Mouse (Mus musculus) intestine, postnatal 0 days (tissue): ENCODE data around the gene Rwdd2a. TPM values are rescaled to one million over a fixed set of nuclear protein-coding genes. Genes with fewer than 3 reads are reported as not detected.
"Not testable (repeated sequence)": the region's sequence is repeated elsewhere in the genome, so short reads cannot be mapped to it uniquely, and the experiment has no call there.

ENCODE experiments used
- ATAC-seq: fragments of 200-750 bp; cut with Nextera tagmentation; 2 replicates; pipeline ENCODE4 v1.8.0; 2017; ENCODE audit warnings: mild to moderate bottlenecking, moderate TSS enrichment, moderate library complexity
- H3K27ac ChIP-seq: fragments of 300-500 bp; sonication (generic); 2 replicates; pipeline ENCODE4 v1.5.1; 2014; ENCODE audit warnings: mild to moderate bottlenecking, low read depth, low read length, moderate library complexity
- H3K27me3 ChIP-seq: fragments of 300-500 bp; sonication (generic); replicated peaks from 2 replicates; pipeline ENCODE4 v1.6.1; 2014; ENCODE audit warnings: low read length, mixed read lengths; ENCODE audit not compliant: control insufficient read depth, insufficient read depth
- H3K36me3 ChIP-seq: fragments of 300-500 bp; sonication (generic); 2 replicates; pipeline ENCODE4 v1.6.1; 2014; ENCODE audit warnings: mild to moderate bottlenecking, moderate library complexity; ENCODE audit not compliant: control insufficient read depth, insufficient read depth
- H3K4me1 ChIP-seq: fragments of 300-500 bp; sonication (generic); replicated peaks from 2 replicates; pipeline ENCODE4 v1.6.1; 2014; ENCODE audit warnings: antibody characterized with exemption, low read length, mixed read lengths; ENCODE audit not compliant: control insufficient read depth, insufficient read depth
- H3K4me2 ChIP-seq: fragments of 300-500 bp; sonication (generic); replicated peaks from 2 replicates; pipeline ENCODE4 v1.6.1; 2014; ENCODE audit warnings: low read depth, mild to moderate bottlenecking, moderate library complexity
- H3K4me3 ChIP-seq: fragments of 300-500 bp; sonication (generic); 2 replicates; pipeline ENCODE4 v1.5.1; 2014; ENCODE audit warnings: low read depth, low read length
- H3K9ac ChIP-seq: fragments of 300-500 bp; sonication (generic); 2 replicates; pipeline ENCODE4 v1.6.1; 2014; ENCODE audit warnings: mild to moderate bottlenecking, low read depth, low read length
- H3K9me3 ChIP-seq: fragments of 300-500 bp; sonication (generic); 2 replicates; pipeline ENCODE4 v1.6.1; 2016; ENCODE audit warnings: mixed run types; ENCODE audit not compliant: control insufficient read depth
- CTCF ChIP-seq: sonication (generic); IDR thresholded peaks from 2 replicates; pipeline ENCODE4 v1.5.1; 2016; ENCODE audit warnings: low read depth, mild to moderate bottlenecking, control low read depth, antibody characterized with exemption, moderate library complexity
- WGBS: fragments of 180-500 bp; shearing (Covaris S2); extraction: QIAGEN DNeasy Blood & Tissue Kit; methylation state at CpG from one replicate; pipeline ENCODE4 v1.1.7; 2014; 5-methylcytosine and 5-hydroxymethylcytosine counted together
- polyA plus RNA-seq: library from polyadenylated mRNA; unstranded; fragments of >200 nt; fragmentation: Nextera tagmentation; extraction: Ambion mirVana; gene quantifications from 2 replicates; pipeline ENCODE4 v1.2.1, GENCODE M21; 2015

Rwdd2a gene
- polyA plus RNA-seq, 1 experiment from 2014 or later, result 5.8 TPM

DNA sequence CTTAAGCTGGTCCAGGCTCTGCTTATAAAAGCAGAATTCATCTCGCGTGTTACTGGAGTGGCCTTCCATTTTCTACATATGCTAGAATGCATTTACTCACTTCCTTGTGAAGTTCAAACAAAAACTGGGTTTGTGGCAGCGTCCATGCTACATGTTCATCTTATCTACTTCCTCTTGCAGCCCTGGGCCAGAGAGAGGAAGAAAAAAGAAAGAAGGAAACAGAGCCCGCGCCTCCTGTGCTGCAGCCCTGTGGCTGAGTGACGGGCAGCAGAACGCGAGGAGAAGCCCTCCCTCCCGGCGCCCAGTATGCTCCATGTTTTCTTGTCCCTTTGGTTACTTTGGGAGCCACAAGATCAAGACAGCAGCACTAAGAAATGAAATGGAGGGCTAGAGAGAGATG, 7.9 kb downstream of the Rwdd2a start:
- Histone ChIP-seq H3K27ac (no peak overlapping the region), H3K27me3 (no peaks in the 10 kb centered on the region), H3K9me3 (no peaks in the 10 kb centered on the region), H3K4me2 (no peak overlapping the region), H3K4me3 (no peak overlapping the region), H3K36me3 (peaks cover 4% of the 10 kb centered on the region; the same call in 1 of the 2 replicates), H3K4me1 (no peaks in the 10 kb centered on the region), H3K9ac (no peak overlapping the region)
- no peak for ATAC-seq
- TF ChIP-seq CTCF, result no peak
- WGBS, result 68% methylated on average over 10 of the region's 10 CpGs

DNA sequence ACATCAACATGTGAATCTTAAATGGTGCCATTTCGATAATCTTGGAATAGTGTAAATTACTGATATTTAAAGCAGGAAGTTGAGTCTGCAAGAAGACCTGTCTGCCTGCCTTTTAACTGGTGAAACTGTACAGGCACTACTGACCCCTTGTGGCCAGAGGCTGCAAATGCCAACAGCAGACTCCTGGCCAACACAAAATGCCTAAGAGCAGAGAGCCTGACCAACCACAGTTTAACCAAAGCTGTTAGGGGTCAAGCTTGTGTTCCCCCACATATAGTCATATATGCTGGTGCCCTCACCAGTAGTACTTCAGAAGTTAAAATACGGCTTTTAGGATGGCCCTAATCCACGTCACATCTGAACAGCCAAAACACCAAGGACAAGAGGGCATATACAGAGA, 11.9 kb downstream of the Rwdd2a start:
- ATAC-seq, result no peak
- H3K9me3 ChIP-seq, result no peaks in the 10 kb centered on the region
- H3K4me2 ChIP-seq, result no peak overlapping the region
- no peaks in the 10 kb centered on the region for H3K4me1 ChIP-seq
- H3K9ac ChIP-seq, result no peak overlapping the region
- H3K27me3 ChIP-seq, result no peaks in the 10 kb centered on the region
- peaks cover 4% of the 10 kb centered on the region; the same call in 1 of the 2 replicates for H3K36me3 ChIP-seq
- 54% methylated on average over 3 of the region's 3 CpGs for WGBS
- H3K4me3 ChIP-seq, result no peak overlapping the region
- no peak overlapping the region for H3K27ac ChIP-seq
- peak; percentile 95 for TF ChIP-seq CTCF

DNA sequence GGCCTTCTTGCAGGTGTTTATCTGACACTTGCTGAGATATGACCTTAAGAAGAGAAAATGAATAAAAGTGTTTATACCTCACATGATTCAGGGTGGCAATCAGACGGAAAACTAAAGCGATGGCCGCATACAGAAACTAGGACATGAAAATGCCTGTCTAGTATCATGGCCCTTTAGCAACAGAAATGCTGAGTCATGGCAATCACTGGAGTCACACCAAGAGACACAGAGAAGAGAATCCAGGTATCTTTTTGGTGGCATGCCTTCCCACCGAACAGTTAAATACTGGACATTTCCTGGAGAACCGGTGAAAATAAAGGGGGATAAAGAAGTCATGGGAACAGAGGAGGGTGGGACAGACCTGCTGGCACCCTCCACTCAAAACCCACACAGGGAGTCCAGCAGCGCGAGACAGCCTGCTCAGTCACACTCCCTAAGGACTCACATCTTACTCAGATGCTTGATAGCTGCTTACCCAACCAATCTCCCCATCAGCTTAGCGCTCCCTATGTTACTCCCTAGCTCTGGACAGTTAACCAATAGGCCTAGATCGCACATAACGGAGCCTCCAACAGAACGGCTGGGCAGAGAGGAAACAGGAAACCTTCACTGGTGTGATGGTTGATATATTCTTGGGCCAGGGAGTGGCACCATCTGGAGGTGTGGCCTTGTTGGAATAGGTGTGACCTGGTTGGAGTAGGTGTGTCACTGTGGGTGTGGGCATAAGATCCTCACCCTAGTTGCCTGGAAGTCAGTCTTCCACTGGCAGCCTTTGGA, 15.4 kb downstream of the Rwdd2a start:
- ATAC-seq, result peak; percentile 16; the same call in 1 of the 2 replicates
- H3K9ac ChIP-seq, result no peak overlapping the region
- 90% methylated on average over 11 of the region's 11 CpGs for WGBS

DNA sequence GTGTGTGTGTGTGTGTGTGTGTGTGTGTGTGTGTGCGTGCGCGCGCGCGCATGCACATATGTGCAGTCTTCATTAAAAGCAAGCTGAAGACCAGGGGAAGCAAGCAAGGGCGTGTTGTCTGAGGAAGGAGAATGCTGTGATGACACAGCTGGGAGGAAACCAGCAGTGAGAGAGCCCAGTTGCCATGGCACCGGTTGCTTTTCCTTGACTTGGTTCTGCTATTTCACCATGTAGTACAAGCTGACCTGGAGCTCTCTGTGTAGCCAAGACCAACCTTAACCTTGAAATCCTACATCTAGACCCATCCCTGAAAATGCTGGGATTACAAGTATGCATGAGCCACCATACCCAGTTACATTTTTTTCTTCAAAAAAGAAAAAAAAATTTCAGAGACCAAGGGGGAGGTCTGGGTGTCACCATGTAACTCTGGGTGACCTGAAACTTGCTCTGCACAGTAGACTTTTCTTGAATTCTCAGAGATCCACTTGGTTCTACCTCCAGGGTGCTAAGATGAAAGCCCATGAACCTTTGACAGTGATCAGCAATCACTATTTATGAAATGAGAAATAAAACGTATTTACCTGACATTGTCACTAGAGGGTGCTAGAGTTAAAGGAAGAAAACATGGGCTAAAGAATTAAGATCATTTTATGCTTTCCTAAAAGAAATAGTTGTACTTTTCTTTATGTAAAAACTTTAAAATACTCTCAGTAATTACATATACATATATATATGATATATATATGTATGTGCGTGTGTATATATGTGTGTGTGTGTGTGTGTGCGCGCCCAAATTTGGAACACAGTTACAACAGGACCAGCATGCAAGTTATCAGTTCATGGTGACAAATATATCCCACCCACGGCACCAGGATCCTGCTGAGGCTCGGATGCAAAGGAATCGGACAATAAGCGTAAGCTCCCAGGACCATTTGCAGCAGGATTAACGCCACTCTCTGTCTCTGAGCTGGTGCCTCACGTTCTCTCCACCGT, 21.2 kb downstream of the Rwdd2a start:
- Histone ChIP-seq H3K36me3 (no peaks in the 10 kb centered on the region; the same call in 1 of the 2 replicates), H3K4me2 (no peak overlapping the region), H3K9ac (no peak overlapping the region), H3K9me3 (no peaks in the 10 kb centered on the region), H3K27ac (no peak overlapping the region), H3K27me3 (no peaks in the 10 kb centered on the region), H3K4me1 (no peaks in the 10 kb centered on the region), H3K4me3 (no peak overlapping the region)
- TF ChIP-seq CTCF, result peak; percentile 80
- no peak for ATAC-seq
- 77% methylated on average over 19 of the region's 19 CpGs for WGBS

More for the DNA sequence above, 15.4 kb downstream of the Rwdd2a start:
- H3K27ac ChIP-seq, result no peak overlapping the region
- no peaks in the 10 kb centered on the region for H3K4me1 ChIP-seq
- H3K4me3 ChIP-seq, result no peak overlapping the region
- no peaks in the 10 kb centered on the region for H3K9me3 ChIP-seq
- H3K36me3 ChIP-seq, result peaks cover 4% of the 10 kb centered on the region; the same call in 1 of the 2 replicates
- no peak overlapping the region for H3K4me2 ChIP-seq
- H3K27me3 ChIP-seq, result no peaks in the 10 kb centered on the region
- no peak for TF ChIP-seq CTCF

DNA sequence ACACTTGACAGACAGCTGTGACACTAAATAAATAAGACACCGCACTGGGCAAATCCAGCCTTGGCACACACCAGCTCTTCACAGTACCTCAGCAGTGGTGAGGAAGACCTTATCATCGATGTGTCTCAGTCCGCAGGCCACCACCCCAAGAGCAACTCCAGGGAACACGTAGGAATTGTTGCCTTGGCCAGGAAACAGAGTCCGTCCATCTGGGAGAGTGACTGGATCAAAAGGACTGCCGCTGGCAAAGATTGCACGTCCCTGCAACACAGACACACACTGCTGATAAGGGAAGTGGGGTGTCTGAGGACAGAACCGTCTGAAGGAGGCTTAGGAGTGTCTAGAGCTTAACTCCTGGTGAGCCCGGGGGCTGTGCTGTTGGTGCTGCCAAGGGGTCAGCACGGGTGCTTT, 22.6 kb downstream of the Rwdd2a start:
- 41% methylated on average over 10 of the region's 10 CpGs for WGBS
- H3K4me1 ChIP-seq, H3K4me2 ChIP-seq, ATAC-seq, H3K27me3 ChIP-seq, H3K4me3 ChIP-seq, H3K27ac ChIP-seq, H3K9me3 ChIP-seq, H3K9ac ChIP-seq, H3K36me3 ChIP-seq: not testable (repeated sequence)

DNA sequence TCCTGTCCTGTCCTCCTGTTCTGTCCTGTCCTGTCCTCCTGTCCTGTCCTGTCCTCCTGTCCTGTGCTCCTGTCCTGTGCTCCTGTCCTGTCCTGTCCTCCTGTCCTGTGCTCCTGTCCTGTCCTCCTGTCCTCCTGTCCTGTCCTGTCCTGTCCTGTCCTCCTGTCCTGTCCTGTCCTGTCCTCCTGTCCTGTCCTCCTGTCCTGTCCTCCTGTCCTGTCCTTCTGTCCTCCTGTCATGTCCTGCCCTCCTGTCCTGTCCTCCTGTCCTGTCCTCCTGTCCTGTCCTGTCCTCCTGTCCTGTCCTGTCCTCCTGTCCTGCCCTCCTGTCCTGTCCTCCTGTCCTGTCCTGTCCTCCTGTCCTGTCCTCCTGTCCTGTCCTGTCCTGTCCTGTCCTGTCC, 25.2 kb downstream of the Rwdd2a start:
- H3K36me3 ChIP-seq, H3K9ac ChIP-seq, H3K4me1 ChIP-seq, H3K4me2 ChIP-seq, ATAC-seq, H3K4me3 ChIP-seq, H3K27me3 ChIP-seq, H3K9me3 ChIP-seq, H3K27ac ChIP-seq: not testable (repeated sequence)
